Mouse (Mus musculus) midbrain, embryonic 11.5 days (tissue): ENCODE measurements around the gene Prtn3. TPM values are rescaled to one million over a fixed set of nuclear protein-coding genes. Genes with fewer than 3 reads are reported as not detected.
A peak's percentile ranks its signal among the peaks of the same experiment; 100 is the strongest.

ENCODE experiments used
- ATAC-seq: fragments of 200-750 bp; cut with Nextera tagmentation; 2 replicates; pipeline ENCODE4 v1.8.0; 2017; ENCODE audit warnings: moderate TSS enrichment, moderate library complexity; ENCODE audit not compliant: low FRiP score
- DNase-seq: peaks from one replicate; pipeline ENCODE4 v3.0.0; 2015; ENCODE audit warnings: low spot score; ENCODE audit errors: missing footprints
- H3K27ac ChIP-seq: fragments of 300-500 bp; sonication (generic); 2 replicates; pipeline ENCODE4 v1.5.1; 2014; ENCODE audit warnings: low read depth, low read length
- H3K27me3 ChIP-seq: fragments of 300-500 bp; sonication (generic); 2 replicates; pipeline ENCODE4 v1.6.1; 2014; ENCODE audit warnings: mild to moderate bottlenecking, low read length, moderate library complexity, mixed read lengths; ENCODE audit not compliant: control insufficient read depth, insufficient read depth
- H3K36me3 ChIP-seq: fragments of 300-500 bp; sonication (generic); 2 replicates; pipeline ENCODE4 v1.6.1; 2014; ENCODE audit warnings: mild to moderate bottlenecking, low read length, moderate library complexity, mixed read lengths; ENCODE audit not compliant: control insufficient read depth, insufficient read depth
- H3K4me1 ChIP-seq: fragments of 300-500 bp; sonication (generic); 2 replicates; pipeline ENCODE4 v1.6.1; 2014; ENCODE audit warnings: low read length; ENCODE audit not compliant: control insufficient read depth, insufficient read depth
- H3K4me2 ChIP-seq: fragments of 300-500 bp; sonication (generic); 2 replicates; pipeline ENCODE4 v1.6.1; 2014; ENCODE audit warnings: mild to moderate bottlenecking, moderate library complexity
- H3K4me3 ChIP-seq: fragments of 300-500 bp; sonication (generic); 2 replicates; pipeline ENCODE4 v1.5.1; 2014; ENCODE audit warnings: low read depth, low read length
- H3K9ac ChIP-seq: fragments of 300-500 bp; sonication (generic); 2 replicates; pipeline ENCODE4 v1.6.1; 2014; ENCODE audit warnings: low read length
- H3K9me3 ChIP-seq: fragments of 300-500 bp; sonication (generic); 2 replicates; pipeline ENCODE4 v1.6.1; 2016; ENCODE audit warnings: low read length; ENCODE audit not compliant: control insufficient read depth
- WGBS: fragments of 180-500 bp; shearing (Covaris S2); extraction: QIAGEN DNeasy Blood & Tissue Kit; methylation state at CpG from one replicate; pipeline ENCODE4 v1.1.7; 2014; 5-methylcytosine and 5-hydroxymethylcytosine counted together
- polyA plus RNA-seq: library from polyadenylated mRNA; unstranded; fragments of >200 nt; fragmentation: Nextera tagmentation; extraction: Ambion mirVana; gene quantifications from 2 replicates; pipeline ENCODE4 v1.2.1, GENCODE M21; 2014

Gene Prtn3
- polyA plus RNA-seq, 1 experiment from 2014 or later, result 11.9 TPM

DNA sequence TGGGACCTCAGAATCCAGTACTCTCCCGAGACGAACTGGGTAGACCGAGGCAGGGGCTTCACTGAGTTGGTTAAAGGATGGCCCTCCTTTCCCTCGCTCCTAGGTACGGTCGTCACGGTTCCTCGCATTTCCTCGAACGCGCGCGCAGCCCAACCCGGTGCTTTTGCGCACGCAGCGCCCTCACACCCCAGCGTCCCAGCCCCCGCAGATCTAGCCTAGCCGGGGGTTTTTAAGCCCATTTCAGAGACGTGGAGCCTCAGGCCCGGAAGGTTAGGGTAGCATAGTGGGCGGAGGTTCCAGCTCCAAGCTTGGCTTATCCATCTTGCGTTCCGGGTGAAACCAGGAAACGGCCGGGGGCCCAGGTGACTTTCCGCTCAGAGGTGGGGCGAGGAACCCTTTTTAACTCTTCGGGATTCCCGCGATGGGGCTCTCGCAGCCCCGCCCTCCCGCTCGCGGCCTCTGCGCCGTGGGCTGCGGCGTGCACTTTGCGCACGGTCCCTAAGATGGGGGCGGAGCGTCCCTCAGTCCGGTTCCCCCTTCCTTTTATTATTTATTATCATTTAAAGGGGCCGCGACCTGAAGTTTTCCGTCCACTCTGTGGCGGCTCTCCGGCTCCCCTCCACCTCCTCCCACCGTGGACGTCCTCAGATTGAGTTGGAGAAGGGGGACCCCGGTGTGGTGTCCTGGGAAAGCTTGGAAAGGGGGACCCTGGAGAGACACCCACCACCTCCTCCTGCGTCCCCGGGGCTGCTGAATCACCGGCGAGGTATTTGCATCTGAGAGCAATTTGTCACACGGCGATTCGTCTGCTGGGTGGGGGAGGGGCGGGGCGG, 52.4 kb downstream of the Prtn3 start, which contains the start of gene Arid3a:
TSS of gene Arid3a (plus strand) at position 553 of the 833 bp plus-strand sequence.
- Histone ChIP-seq H3K9me3 (no peaks in the 10 kb centered on the region), H3K27ac (peak within 1 kb of the TSS; percentile 27), H3K4me2 (peak within 1 kb of the TSS; percentile 86), H3K4me1 (peaks cover 21% of the 10 kb centered on the region), H3K4me3 (peak within 1 kb of the TSS; percentile 89), H3K9ac (peak within 1 kb of the TSS; percentile 82), H3K36me3 (no peaks in the 10 kb centered on the region), H3K27me3 (peaks cover 19% of the 10 kb centered on the region)
- ATAC-seq (peak; percentile 76), DNase-seq (peak; percentile 100)
- under 1% methylated on average over 63 of the region's 63 CpGs for WGBS

DNA sequence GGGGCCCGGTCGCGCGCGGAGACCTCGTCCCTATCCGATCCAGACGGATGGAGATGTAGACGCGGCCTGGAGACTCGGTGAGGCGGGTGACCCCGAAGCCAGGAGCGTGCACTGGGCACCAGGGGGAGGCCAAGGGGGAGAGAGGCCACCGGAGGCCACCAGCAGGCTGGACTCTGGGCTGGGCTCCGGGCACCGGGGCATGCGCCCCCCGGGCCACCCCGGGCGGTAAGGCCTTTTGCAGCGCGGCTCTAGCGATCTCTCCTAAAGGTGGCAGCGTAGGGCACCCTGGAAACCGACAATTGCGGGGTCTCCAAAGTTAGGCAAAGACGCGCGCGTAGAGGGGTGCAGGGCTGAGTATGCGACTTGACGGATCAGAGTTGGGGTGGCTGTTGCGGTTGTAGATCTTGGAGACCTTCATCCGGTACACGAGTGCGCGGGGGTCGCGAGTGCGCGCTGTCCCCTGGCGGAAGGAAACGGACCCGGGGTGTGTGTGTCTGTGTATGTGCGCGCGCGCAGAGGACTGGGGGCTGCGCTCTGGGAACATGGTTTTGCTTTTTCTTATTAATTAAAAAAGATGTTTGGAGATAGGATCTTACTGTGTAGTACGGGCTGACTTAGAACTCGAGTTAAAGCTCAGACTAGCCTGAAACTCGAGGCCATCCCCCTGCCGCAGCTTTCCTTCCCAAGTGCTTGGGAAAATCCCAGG, 53.2 kb downstream of the Prtn3 start:
- ATAC-seq (peak; percentile 49), DNase-seq (peak; percentile 98)
- no peaks in the 10 kb centered on the region for H3K9me3 ChIP-seq
- H3K4me3 ChIP-seq, result peak overlapping the region; percentile 89
- H3K27me3 ChIP-seq, result peaks cover 11% of the 10 kb centered on the region
- peak overlapping the region; percentile 86 for H3K4me2 ChIP-seq
- peak overlapping the region; percentile 82 for H3K9ac ChIP-seq
- peaks cover 22% of the 10 kb centered on the region for H3K4me1 ChIP-seq
- 0% methylated on average over 54 of the region's 54 CpGs for WGBS
- no peaks in the 10 kb centered on the region for H3K36me3 ChIP-seq
- H3K27ac ChIP-seq, result peak overlapping the region; percentile 27

DNA sequence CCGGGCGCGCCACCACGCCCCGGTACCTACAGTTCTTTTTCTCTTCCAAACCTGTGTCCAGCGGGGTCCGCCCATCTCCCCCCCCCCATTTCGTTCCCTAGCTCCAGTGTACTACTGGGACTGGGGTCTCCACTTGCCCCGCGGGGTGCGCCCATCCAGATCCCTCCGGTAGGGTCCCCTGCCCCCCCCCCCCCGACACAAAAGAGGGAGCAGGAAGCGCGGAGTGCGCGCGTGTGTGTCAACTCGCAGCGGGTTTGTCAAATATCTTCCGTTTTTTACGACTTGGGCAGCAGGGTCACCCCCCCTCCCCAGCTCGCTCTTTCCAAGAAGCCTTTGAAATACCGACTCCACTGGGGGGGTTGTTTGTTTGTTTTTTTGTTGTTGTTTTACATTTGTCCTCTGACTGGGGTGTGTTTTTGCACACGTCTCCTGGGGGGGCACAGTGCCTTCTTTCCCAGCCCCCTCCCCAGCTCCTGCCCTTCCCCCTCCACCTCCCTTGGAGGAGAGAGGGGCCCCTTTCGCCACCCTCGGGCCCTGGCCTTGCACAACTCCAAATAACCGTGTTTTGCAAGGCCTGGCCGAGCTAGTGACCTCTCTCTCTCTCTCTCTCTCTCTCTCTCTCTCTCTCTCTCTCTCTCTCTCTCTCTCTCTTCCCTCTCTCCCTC, 53.9 kb downstream of the Prtn3 start:
- DNase-seq (no peak), ATAC-seq (0 out of 2 replicates have a peak, but pooled peaks have one; percentile 12)
- Histone ChIP-seq H3K4me2 (peak overlapping the region; percentile 86), H3K27ac (peak overlapping the region; percentile 27), H3K4me3 (peak overlapping the region; percentile 89), H3K27me3 (peaks cover 5% of the 10 kb centered on the region), H3K4me1 (peaks cover 28% of the 10 kb centered on the region), H3K9ac (peak overlapping the region; percentile 82), H3K36me3 (no peaks in the 10 kb centered on the region), H3K9me3 (no peaks in the 10 kb centered on the region)
- under 1% methylated on average over 28 of the region's 29 CpGs for WGBS

DNA sequence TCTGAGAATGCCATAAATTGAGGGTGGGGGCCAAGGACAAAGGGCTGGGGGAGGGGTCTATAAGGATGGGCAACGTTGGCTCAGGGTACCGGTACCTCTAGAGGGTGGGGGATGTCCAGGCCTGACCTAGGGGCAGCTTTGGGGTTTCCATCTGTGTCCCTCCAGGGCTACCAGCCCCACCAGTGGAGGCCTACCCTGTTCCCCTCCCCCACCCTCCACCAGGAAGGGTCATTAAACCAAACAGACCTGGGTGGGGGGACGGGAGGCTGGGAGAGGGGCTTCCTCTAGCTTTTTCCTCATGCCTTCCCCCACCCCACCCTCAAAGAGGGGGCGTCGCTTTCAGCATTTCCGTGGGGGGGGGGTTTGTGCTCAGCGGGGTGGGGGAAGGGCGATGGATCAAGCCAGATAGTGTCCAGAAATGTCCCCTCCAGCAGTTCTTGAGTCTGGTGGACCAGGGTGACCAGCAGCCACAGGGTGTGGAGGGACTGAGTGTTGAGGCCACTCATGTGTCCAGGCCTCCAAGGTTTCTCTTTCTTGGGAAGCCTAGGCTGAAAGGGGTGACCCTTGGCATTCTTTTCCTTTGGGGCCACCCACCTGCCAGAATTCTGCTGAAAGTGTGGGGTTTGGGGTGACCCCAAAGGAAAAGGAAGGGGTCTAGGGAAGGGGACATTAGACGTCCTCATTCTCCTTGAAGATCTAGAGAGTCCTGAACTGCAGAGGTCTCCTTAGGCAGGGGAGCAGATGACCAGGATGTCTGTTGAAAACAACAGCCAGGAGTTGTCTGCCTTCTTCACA, 54.8 kb downstream of the Prtn3 start:
- Histone ChIP-seq H3K27me3 (peaks cover 4% of the 10 kb centered on the region), H3K36me3 (no peaks in the 10 kb centered on the region), H3K27ac (peak overlapping the region; percentile 36), H3K4me2 (peak overlapping the region; percentile 86), H3K9ac (peak overlapping the region; percentile 55), H3K4me1 (peaks cover 36% of the 10 kb centered on the region), H3K4me3 (peak overlapping the region; percentile 89), H3K9me3 (no peaks in the 10 kb centered on the region)
- DNase-seq (no peak), ATAC-seq (no peak)
- WGBS, result 31% methylated on average over 9 of the region's 9 CpGs

DNA sequence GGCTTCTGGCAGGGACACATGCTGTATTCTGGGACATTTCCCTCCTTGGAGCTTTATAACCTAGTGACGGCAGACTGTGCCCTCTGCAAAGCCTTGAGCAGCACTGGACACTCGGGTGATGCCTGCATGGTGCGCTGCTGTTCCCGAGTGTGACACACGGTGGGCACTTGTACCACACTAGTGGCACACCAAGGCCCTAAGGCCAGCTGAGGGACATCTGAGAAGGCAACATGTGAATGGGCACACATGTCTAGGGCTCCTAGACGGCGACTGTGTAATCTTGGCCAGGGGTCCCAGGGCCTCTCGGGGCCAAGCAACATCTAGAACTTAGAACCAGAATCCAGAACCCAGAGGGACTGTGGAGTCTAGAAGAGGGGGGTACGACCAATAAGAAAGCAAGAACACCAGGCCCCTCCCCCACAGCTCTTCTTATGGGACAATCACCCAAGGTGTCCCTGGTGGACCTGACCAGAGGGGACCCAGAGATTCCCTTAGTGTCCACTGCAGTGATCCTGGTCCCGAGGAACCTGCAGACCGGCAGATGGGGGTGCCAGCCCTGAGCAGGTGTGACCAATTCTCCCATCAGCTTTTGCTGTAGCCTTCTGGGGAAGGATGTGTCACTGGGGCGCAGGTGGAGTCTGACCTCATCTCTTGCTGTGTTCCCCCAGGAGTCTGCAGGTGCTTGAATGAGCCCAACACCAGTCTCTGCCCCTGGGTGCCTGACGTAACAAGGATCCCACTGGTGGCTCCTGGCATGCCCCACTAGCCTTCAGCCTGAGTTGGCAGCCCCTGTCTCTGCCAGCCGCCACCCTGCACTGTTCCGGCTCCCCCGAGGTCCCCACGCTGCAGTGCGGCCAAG, 55.9 kb downstream of the Prtn3 start:
- H3K27ac ChIP-seq, result no peak overlapping the region
- no peaks in the 10 kb centered on the region for H3K9me3 ChIP-seq
- no peak overlapping the region for H3K9ac ChIP-seq
- whole genome bisulfite sequencing, result 87% methylated on average over 18 of the region's 18 CpGs
- ATAC-seq (no peak), DNase-seq (no peak)
- peaks cover 4% of the 10 kb centered on the region for H3K27me3 ChIP-seq
- H3K4me3 ChIP-seq, result no peak overlapping the region
- peaks cover 40% of the 10 kb centered on the region for H3K4me1 ChIP-seq
- no peaks in the 10 kb centered on the region for H3K36me3 ChIP-seq
- H3K4me2 ChIP-seq, result no peak overlapping the region

DNA sequence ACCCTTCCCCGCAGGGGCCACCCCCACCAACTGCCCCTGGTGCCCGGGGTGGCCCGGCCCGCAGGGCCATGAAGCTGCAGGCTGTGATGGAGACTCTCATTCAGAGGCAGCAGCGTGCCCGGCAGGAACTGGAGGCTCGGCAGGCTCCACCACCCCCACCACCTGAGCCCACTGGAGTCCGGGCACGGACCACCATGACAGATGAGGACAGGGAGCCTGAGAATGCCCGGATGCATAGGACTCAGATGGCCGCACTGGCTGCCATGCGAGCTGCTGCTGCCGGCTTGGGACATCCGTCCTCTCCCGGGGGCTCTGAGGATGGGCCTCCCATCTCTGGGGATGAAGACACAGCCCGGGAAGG, 56.5 kb downstream of the Prtn3 start:
- no peak overlapping the region for H3K4me2 ChIP-seq
- WGBS, result 91% methylated on average over 16 of the region's 16 CpGs

DNA sequence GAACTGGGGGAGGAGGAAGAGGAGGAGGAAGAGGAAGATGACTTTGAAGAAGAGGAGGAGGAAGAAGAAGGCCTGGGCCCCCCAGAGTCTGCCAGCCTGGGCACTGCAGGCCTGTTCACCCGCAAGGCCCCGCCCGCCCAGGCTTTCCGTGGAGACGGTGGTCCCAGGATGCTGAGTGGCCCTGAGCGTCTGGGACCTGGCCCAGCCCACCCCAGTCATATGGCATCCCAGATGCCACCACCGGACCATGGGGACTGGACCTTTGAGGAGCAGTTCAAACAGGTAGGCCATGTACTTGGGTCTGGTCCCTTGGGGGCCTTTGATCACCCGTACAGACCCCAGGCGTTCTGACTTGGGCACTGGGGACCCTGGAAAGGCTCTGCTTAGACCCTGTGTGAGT, 57.5 kb downstream of the Prtn3 start:
- Histone ChIP-seq H3K4me3 (no peak overlapping the region), H3K27ac (no peak overlapping the region), H3K4me1 (peaks cover 34% of the 10 kb centered on the region), H3K36me3 (no peaks in the 10 kb centered on the region), H3K4me2 (no peak overlapping the region), H3K27me3 (no peaks in the 10 kb centered on the region; the same call in 1 of the 2 replicates), H3K9ac (no peak overlapping the region), H3K9me3 (no peaks in the 10 kb centered on the region)
- ATAC-seq (no peak), DNase-seq (no peak)
- 88% methylated on average over 9 of the region's 9 CpGs for WGBS

More for the DNA sequence above, 56.5 kb downstream of the Prtn3 start:
- Histone ChIP-seq H3K27me3 (peaks cover 4% of the 10 kb centered on the region), H3K4me1 (peaks cover 40% of the 10 kb centered on the region), H3K9ac (no peak overlapping the region), H3K9me3 (no peaks in the 10 kb centered on the region), H3K27ac (no peak overlapping the region), H3K36me3 (no peaks in the 10 kb centered on the region), H3K4me3 (no peak overlapping the region)
- ATAC-seq (no peak), DNase-seq (no peak)

DNA sequence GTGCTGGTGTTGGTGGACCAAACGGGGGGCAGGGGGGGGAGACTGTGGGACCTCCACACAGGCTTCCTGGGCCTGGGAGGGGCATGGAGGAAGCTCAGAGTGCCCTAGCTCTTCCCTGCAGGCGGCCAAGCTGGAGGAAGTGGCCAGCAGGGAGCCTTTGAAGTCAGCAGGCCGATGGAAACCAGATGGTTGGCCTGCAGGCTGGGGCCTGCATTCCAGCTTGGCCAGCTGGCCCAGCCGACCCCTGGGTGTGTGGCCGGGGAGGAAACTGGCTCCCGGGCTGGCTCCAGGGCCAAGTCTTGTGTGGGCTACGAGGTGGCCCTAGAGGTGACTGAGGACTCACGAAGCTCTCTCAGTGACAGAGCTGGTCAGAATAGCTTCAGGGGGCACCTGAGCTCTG, 58.5 kb downstream of the Prtn3 start:
- H3K9me3 ChIP-seq, result no peaks in the 10 kb centered on the region
- 28% methylated on average over 8 of the region's 8 CpGs for WGBS
- ATAC-seq, result no peak
- H3K36me3 ChIP-seq, result no peaks in the 10 kb centered on the region
- DNase-seq, result no peak
- H3K4me3 ChIP-seq, result no peak overlapping the region
- no peak overlapping the region; the same call in 1 of the 2 replicates for H3K27ac ChIP-seq
- H3K27me3 ChIP-seq, result no peaks in the 10 kb centered on the region; the same call in 1 of the 2 replicates
- peaks cover 34% of the 10 kb centered on the region for H3K4me1 ChIP-seq
- H3K4me2 ChIP-seq, result no peak overlapping the region
- H3K9ac ChIP-seq, result 0 out of 2 replicates have a peak overlapping the region, but pooled peaks have one; percentile 24
